Mouse (Mus musculus) liver, embryonic 14.5 days (tissue): ENCODE measurements at regions not wholly inside any gene's neighbourhood (a gene's known extent, or its start where the extent isn't known, plus 50 kb on each side); places are given as distances from the start of the nearest gene placed in this dataset.

ENCODE experiments used
- ATAC-seq: fragments of 200-750 bp; cut with Nextera tagmentation; 2 replicates; pipeline ENCODE4 v1.8.0; 2017; ENCODE audit warnings: moderate number of reproducible peaks, mild to moderate bottlenecking, moderate library complexity; ENCODE audit not compliant: insufficient read depth
- DNase-seq, 3 experiments: peaks; one replicate each; pipeline ENCODE4 v3.0.0-alpha.2; 2012 to 2013; ENCODE audit warnings: low read depth in 3 of 3, low spot score in 3 of 3
- H3K27ac ChIP-seq: fragments of 300-500 bp; sonication (generic); 2 replicates; pipeline ENCODE4 v1.5.1; 2014; ENCODE audit warnings: moderate library complexity, mild to moderate bottlenecking, control low read depth, inconsistent platforms
- H3K27me3 ChIP-seq: fragments of 300-500 bp; sonication (generic); 2 replicates; pipeline ENCODE4 v1.6.1; 2014; ENCODE audit warnings: mild to moderate bottlenecking, low read length, moderate library complexity; ENCODE audit not compliant: control insufficient read depth, insufficient read depth
- H3K36me3 ChIP-seq: fragments of 300-500 bp; sonication (generic); replicated peaks from 2 replicates; pipeline ENCODE4 v1.6.1; 2014; ENCODE audit warnings: low read depth; ENCODE audit not compliant: control insufficient read depth, insufficient read depth
- H3K4me1 ChIP-seq, 2 experiments: fragments of 200-500 bp in 1 of 2; fragments of 300-500 bp in 1 of 2; sonication (generic) in 1 of 2; replicated peaks; 2 replicates each; pipeline ENCODE4 v1.6.1; 2012 to 2014; ENCODE audit warnings: antibody characterized with exemption in 1 of 2, inconsistent platforms in 1 of 2, low read length in 1 of 2; ENCODE audit not compliant: control insufficient read depth in 2 of 2, insufficient read depth in 2 of 2
- H3K4me2 ChIP-seq: fragments of 300-500 bp; sonication (generic); 2 replicates; pipeline ENCODE4 v1.6.1; 2014; ENCODE audit warnings: low read depth, mild to moderate bottlenecking, control low read depth, moderate library complexity
- H3K4me3 ChIP-seq, 2 experiments: fragments of 200-500 bp in 1 of 2; fragments of 300-500 bp in 1 of 2; sonication (generic) in 1 of 2; 2 replicates each; pipeline ENCODE4 v1.5.1; 2012 to 2014; ENCODE audit warnings: low read depth in 2 of 2, low read length in 2 of 2, mild to moderate bottlenecking in 2 of 2, control low read depth in 1 of 2, inconsistent platforms in 1 of 2, moderate library complexity in 1 of 2; ENCODE audit not compliant: insufficient read depth in 1 of 2
- H3K9ac ChIP-seq: fragments of 300-500 bp; sonication (generic); replicated peaks from 2 replicates; pipeline ENCODE4 v1.6.1; 2014; ENCODE audit warnings: mild to moderate bottlenecking, control low read depth, moderate library complexity
- H3K9me3 ChIP-seq: fragments of 300-500 bp; sonication (generic); 2 replicates; pipeline ENCODE4 v1.6.1; 2016; ENCODE audit warnings: low read length, mixed read lengths; ENCODE audit not compliant: control insufficient read depth
- CTCF ChIP-seq: IDR thresholded peaks from 2 replicates; pipeline ENCODE4 v1.5.1; 2016; ENCODE audit warnings: antibody characterized with exemption, low read depth, control low read depth
- EP300 ChIP-seq: IDR thresholded peaks from 2 replicates; pipeline ENCODE4 v1.6.1; 2016; ENCODE audit warnings: antibody characterized with exemption, low read depth
- WGBS: fragments of 180-500 bp; shearing (Covaris S2); extraction: QIAGEN DNeasy Blood & Tissue Kit; methylation state at CpG from one replicate; pipeline ENCODE4 v1.1.7; 2014; ENCODE audit not compliant: insufficient replicate concordance; 5-methylcytosine and 5-hydroxymethylcytosine counted together

DNA sequence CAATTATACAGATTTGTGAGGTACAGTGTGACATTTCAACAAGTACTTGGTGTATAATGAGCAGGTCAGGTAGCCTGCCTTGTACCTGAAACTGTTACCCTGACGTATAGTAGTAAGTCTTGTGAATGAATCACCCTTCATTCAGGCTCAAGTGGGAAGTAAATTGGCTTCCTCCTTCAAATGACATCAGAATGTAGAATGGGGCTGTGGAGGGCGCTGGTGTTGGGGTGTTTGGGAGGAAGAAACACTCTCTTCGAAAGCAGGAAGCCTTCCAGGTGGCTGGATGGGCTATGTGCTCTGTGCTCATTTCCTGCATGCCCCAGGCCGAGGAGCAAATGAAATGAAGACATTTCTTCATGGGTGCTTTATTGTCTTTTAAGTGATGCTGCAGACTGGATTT is 76.3 kb downstream of the Fam43a start:
- H3K9me3 ChIP-seq, result no peaks in the 10 kb centered on the region

DNA sequence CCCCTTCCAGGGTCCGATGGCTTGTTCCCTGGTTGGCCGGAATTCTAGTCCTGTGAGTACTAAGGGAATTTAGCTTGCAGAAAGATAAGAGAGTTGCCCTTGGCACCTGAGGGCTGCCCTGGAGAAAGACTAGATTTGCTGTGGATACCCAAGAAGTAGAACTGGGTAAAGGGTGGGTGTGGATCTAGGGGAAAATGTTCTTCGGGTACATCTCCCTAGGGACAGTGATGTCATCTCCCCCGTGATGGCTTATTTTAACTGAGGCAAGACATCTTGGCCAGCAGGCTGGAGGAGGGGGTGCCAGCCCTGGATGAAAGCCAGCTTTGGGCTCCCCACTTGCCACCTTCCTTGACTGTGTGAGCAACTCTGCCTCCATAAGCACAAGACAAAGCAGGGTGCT is 77.5 kb downstream of the Fam43a start:
- no peak overlapping the region for H3K4me3 ChIP-seq
- no peaks in the 10 kb centered on the region for H3K4me1 ChIP-seq
- no peaks in the 10 kb centered on the region for H3K36me3 ChIP-seq
- TF ChIP-seq EP300, result no peak
- no peak for TF ChIP-seq CTCF
- DNase-seq (no peak), ATAC-seq (no peak)
- no peak overlapping the region for H3K9ac ChIP-seq
- H3K27ac ChIP-seq, result no peak overlapping the region
- WGBS, result 73% methylated on average over 4 of the region's 4 CpGs
- H3K27me3 ChIP-seq, result no peaks in the 10 kb centered on the region
- no peak overlapping the region for H3K4me2 ChIP-seq
- no peaks in the 10 kb centered on the region for H3K9me3 ChIP-seq

More for the DNA sequence above, 76.3 kb downstream of the Fam43a start:
- ATAC-seq, result no peak
- H3K4me3 ChIP-seq, result no peak overlapping the region
- TF ChIP-seq CTCF (no peak), EP300 (no peak)
- DNase-seq, result no peak
- no peaks in the 10 kb centered on the region for H3K27me3 ChIP-seq
- H3K27ac ChIP-seq, result no peak overlapping the region
- no peaks in the 10 kb centered on the region for H3K36me3 ChIP-seq
- H3K4me2 ChIP-seq, result no peak overlapping the region
- no peak overlapping the region for H3K9ac ChIP-seq
- whole genome bisulfite sequencing, result 27% methylated on average over 4 of the region's 4 CpGs
- H3K4me1 ChIP-seq, result no peaks in the 10 kb centered on the region

DNA sequence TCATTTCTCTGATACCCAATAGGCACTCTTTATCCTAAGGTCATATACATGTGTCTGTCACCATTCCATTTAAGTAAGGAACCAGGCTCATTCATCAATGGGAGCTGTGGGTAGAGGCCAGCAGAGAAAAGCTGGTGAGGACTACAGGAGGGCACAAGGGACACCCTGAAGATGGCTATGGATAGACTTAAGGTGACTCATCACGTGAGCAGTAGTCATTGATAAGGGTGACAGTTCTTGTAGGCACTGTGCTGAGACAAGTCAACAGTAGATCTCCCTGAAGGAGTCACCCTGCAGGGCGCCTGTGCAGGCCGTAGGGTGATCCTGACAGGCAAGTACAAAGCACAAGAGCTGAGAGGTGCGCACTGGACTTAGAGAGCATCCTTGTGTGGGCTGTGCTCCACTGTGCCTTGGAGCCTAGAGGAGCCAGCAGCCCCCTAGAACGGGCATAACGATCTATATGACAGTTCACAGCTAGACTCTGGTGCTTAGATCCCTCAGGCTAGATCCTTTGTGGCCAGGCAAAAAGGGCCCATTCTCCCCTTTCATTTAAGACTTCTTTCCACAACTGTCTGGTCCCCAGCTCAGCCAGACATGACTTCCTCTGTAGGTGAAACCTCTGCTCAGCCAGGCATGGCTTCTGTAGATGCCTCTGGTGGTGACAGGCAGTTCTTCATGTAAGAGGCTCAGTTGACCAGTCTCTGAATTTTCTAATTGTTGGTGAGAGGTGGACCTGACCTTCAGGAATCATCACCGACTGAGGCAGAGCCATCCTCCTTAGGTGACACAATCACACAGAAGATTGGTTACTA is 78.6 kb downstream of the Fam43a start:
- Histone ChIP-seq H3K36me3 (no peaks in the 10 kb centered on the region), H3K27ac (no peak overlapping the region), H3K4me3 (no peak overlapping the region), H3K9ac (no peak overlapping the region), H3K4me2 (no peak overlapping the region), H3K9me3 (no peaks in the 10 kb centered on the region), H3K4me1 (no peaks in the 10 kb centered on the region), H3K27me3 (no peaks in the 10 kb centered on the region)
- TF ChIP-seq CTCF (no peak), EP300 (no peak)
- WGBS, result 56% methylated on average over 7 of the region's 7 CpGs
- ATAC-seq (no peak), DNase-seq (no peak)

DNA sequence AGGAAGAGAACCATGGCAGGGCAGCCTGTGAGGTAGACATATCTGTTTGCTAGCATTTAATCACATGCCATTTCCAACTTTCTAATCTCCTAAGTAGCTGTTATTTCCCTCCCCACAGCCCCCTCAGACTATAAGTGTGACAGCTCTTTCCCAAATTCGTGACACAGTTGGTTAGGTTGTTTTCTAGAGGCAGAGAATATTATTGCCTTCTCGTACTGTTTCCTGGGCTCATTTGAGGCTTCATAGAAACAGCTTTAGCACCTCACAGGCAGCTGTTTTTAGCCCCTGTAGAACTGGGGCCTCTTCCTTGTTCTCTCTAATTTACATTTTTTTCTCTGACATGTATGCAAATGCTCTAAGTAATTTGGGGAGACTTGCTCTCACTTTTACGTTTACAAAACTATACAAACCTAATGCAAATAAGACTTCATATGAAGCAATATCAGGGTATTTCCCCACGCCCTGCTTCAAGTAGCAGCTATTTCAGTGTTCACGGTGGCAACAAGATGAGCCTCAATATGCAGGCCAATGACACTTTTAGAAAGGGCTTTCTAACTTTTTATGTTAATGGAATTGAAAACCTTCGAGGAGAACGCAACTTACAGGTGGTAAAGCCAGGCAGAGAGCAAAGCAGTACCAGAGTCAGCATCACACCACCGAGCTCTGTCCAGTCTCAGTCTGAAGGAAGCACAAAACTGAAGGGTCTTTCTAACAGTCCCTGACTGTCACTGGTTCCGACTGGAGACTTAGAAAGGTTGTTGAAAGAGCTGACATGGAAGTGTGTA is 79.4 kb downstream of the Fam43a start:
- no peaks in the 10 kb centered on the region for H3K27me3 ChIP-seq
- H3K4me1 ChIP-seq, result no peaks in the 10 kb centered on the region
- DNase-seq, result no peak
- H3K9ac ChIP-seq, result no peak overlapping the region
- H3K9me3 ChIP-seq, result no peaks in the 10 kb centered on the region
- no peak for ATAC-seq
- H3K27ac ChIP-seq, result no peak overlapping the region
- no peaks in the 10 kb centered on the region for H3K36me3 ChIP-seq
- TF ChIP-seq EP300 (no peak), CTCF (no peak)
- no peak overlapping the region for H3K4me2 ChIP-seq
- WGBS, result 56% methylated on average over 9 of the region's 9 CpGs
- no peak overlapping the region for H3K4me3 ChIP-seq

DNA sequence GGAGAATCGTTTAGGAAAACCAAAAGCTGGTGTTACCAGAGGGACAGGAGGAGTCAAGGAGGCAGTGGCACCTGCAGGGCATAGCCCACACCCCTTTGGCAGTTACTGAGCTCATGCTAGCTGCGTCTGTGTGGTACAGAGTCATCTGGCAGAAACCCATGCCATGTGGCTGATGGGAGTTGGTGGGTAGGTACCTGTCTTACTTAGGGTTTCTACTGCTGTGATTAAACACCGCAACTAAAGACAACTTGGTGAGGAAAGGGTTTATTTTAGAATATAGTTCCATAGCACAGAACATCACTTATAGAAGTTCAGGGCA is 79.9 kb downstream of the Fam43a start:
- WGBS, result 55% methylated on average over 3 of the region's 3 CpGs
- no peak overlapping the region for H3K27ac ChIP-seq
- no peak overlapping the region for H3K9ac ChIP-seq
- no peaks in the 10 kb centered on the region for H3K36me3 ChIP-seq
- no peak for DNase-seq
- H3K9me3 ChIP-seq, result no peaks in the 10 kb centered on the region
- H3K4me2 ChIP-seq, result no peak overlapping the region
- H3K27me3 ChIP-seq, result no peaks in the 10 kb centered on the region
- no peak for ATAC-seq
- TF ChIP-seq EP300 (no peak), CTCF (no peak)
- no peak overlapping the region for H3K4me3 ChIP-seq
- no peaks in the 10 kb centered on the region for H3K4me1 ChIP-seq
